Mouse (Mus musculus): ENCODE data around the gene Dand5. TPM values are rescaled to one million over a fixed set of nuclear protein-coding genes. Genes with fewer than 3 reads are reported as not detected.

Gene Dand5
- 2.0 and 2.3 TPM in 2 replicates for polyA plus RNA-seq (2011; ENCODE audit: insufficient read length, low read depth, missing spikeins)

DNA sequence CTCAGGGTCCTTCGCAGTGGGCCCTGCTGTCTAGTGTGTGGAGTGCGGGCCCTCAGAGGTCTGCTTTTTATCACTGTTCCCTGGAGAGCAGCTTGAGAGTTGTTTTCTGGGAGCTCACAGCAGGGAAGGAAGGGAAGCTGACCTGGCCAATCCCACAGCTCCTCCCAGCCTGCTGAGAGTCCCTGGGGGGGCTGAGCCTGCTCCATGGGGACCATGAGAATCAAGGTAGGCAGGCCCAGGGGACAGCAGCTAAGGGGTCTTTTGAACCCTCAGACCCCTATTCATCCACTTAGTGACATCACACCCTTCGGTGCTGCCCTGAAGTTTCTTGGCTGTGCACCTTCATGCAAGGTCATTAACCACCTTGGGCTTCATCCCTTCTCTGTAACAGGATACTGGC lies at the start of gene Dand5:
Gene Dand5 (minus strand): TSS at position 101 of the 400 bp plus-strand sequence.
- Histone ChIP-seq H3K4me3 (ENCODE audit: insufficient read depth, low read length) (no peak within 1 kb of the TSS), H3K4me1 (ENCODE audit: control insufficient read depth, insufficient read depth, low read length) (no peaks in the 10 kb centered on the region), H3K27ac (ENCODE audit: insufficient read depth, low read length) (no peak within 1 kb of the TSS)
- TF ChIP-seq POLR2A (IDR thresholded peaks at IDR 0.05; ENCODE audit: low read depth, low read length) = no peak
- no peak for TF ChIP-seq CTCF (IDR thresholded peaks at IDR 0.05; ENCODE audit: borderline replicate concordance, insufficient read depth, low read length)

DNA sequence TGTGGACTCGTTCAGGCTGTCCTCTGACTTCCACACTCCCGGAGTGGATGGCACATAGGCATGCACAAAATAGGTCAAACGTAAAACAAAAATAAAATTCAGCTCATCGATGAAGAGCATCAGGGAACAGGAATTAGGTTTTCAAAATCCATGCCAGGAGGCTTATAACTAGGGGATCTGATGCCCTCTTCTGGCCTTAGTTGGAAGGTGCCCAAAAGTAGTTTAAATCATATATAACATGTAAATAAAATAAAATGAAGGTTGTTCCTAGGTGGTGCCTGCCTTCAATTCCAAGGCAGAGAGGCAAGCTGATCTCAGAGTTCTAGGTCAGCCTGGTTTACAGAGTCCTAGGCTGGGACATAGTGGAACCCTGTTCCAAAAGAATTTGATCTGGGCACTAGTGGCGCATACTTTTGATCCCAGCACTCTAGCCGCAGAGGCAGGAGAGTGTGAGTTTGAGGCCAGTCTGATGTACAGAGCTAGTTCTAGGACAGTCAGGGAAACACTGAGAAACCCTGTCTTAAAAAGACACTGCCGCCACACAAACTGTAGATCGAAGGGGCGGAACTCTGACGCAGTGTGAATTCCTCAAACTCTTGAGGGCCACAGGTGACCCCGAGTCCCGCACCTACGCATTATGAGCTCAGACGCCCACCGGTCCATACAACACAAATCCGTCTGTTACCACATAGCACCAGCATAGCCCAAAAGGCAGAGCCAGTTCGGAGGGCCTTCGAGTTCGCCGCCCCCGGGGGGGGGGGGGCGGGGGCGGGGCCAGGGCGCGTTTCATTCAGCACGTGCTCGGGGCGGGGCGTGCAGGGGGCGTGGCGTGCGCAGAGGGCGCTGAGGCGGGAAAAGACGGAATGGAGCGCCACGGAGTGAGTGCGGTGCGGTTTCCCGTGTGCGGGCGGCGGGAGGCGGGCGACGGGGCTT lies 49.0 kb upstream of the Dand5 start, which contains the start of gene Syce2:
Gene Syce2 (plus strand): TSS at position 736 of the 933 bp plus-strand sequence.
- Histone ChIP-seq H3K4me3 (ENCODE audit: insufficient read depth, low read length) (0 out of 2 replicates have a peak within 1 kb of the TSS, but pooled peaks have one; percentile 7), H3K4me1 (ENCODE audit: control insufficient read depth, insufficient read depth, low read length) (no peaks in the 10 kb centered on the region), H3K27ac (ENCODE audit: insufficient read depth, low read length) (no peak within 1 kb of the TSS)
- no peak for TF ChIP-seq CTCF (IDR thresholded peaks at IDR 0.05; ENCODE audit: borderline replicate concordance, insufficient read depth, low read length)
- TF ChIP-seq POLR2A (IDR thresholded peaks at IDR 0.05; ENCODE audit: low read depth, low read length) = peak; percentile 36; the same call in 1 of the 2 replicates

DNA sequence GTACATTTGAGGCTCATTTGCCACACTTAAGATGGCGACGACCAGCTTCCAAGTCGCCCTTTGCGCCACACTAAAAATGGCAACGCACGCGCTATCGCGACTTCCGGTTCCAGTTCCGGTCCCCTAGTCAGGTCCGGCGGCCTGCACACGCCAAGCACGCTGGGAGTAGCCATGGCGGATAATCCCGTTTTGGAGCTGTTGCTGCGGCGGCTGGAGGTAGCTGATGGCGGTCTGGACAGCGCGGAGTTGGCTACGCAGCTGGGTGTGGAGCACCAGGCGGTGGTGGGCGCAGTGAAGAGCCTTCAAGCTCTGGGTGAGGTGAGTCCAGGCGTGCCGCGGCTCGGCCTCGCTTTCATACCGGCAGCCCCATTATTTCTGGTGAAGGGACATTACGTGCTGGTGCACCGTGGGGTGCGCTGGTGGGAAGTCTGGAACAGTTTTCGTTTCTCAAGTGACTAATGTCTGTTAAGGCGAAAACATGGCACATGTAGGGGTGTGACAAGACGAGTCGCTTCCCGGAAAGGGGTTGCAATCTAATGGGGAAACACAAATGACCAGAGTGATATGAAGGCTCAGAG lies 34.3 kb upstream of the Dand5 start, which contains the start of gene Farsa:
Gene Farsa (plus strand): TSS at position 126 of the 578 bp plus-strand sequence.
- TF ChIP-seq CTCF (IDR thresholded peaks at IDR 0.05; ENCODE audit: borderline replicate concordance, insufficient read depth, low read length) (no peak), POLR2A (IDR thresholded peaks at IDR 0.05; ENCODE audit: low read depth, low read length) (peak; percentile 99)
- Histone ChIP-seq H3K27ac (ENCODE audit: insufficient read depth, low read length) (peak within 1 kb of the TSS; percentile 11; the same call in 1 of the 2 replicates), H3K4me3 (ENCODE audit: insufficient read depth, low read length) (peak within 1 kb of the TSS; percentile 90), H3K4me1 (ENCODE audit: control insufficient read depth, insufficient read depth, low read length) (peaks cover 7% of the 10 kb centered on the region; the same call in 1 of the 2 replicates)

DNA sequence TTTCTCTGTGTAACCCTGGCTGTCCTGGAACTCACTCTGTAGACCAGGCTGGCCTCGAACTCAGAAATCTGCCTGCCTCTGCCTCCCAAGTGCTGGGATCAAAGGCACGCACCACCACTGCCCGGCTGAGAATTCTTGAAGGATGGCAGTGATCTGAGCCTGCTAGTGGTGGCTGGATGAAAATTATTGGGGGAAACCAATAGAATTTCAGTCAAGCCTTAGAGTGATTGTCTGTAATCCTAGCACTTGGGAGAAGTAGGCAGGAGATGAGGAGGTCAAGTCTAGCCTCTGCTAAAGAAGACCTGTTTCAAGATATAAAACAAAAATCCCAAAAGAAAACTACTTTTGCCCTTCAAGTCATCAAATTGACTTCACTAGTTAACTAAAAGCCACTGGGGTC lies 33.8 kb upstream of the Dand5 start:
- H3K27ac ChIP-seq (ENCODE audit: insufficient read depth, low read length) = no peak overlapping the region
- no peak overlapping the region for H3K4me3 ChIP-seq (ENCODE audit: insufficient read depth, low read length)
- TF ChIP-seq POLR2A (IDR thresholded peaks at IDR 0.05; ENCODE audit: low read depth, low read length) = no peak
- no peak for TF ChIP-seq CTCF (IDR thresholded peaks at IDR 0.05; ENCODE audit: borderline replicate concordance, insufficient read depth, low read length)
- peaks cover 7% of the 10 kb centered on the region; the same call in 1 of the 2 replicates for H3K4me1 ChIP-seq (ENCODE audit: control insufficient read depth, insufficient read depth, low read length)

DNA sequence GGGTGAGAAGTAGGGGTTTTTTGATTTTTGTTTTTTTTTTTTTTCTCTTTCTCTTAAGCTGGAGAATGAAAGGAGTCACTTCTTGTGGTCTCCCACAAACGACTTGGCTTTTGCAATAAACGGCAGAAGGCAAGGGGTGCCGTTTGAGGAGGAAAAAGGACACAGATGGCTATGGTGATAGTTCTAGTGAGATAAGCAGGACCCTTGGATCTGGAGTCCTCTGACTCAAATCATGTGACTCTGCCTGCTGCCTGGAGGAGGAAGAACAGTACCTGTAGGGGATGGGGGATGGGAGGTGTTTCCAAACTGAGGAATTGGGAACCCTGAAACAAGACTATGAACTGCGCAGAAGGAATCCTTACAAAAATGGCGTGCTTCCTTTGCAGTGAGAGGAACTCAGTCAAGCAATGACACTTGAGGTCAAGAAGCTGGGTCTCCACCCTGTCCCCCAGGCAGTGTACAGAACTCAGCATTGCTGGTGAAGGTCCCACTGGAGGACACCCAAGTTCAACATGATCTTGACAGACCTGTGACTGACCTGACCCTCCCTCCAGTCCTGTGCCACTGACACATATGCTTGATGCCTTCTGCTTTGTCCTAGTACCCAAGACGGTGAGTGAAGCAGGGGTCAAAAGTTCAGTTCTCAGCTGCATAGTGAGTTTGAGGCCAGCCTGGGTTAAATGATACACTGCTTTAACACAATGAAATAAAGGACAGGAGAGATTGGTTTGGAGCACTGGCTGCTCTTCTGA lies 25.2 kb upstream of the Dand5 start:
- peak overlapping the region; percentile 15; the same call in 1 of the 2 replicates for H3K27ac ChIP-seq (ENCODE audit: insufficient read depth, low read length)
- H3K4me3 ChIP-seq (ENCODE audit: insufficient read depth, low read length) = peak overlapping the region; percentile 52; the same call in 1 of the 2 replicates
- peaks cover 6% of the 10 kb centered on the region for H3K4me1 ChIP-seq (ENCODE audit: control insufficient read depth, insufficient read depth, low read length)
- TF ChIP-seq POLR2A (IDR thresholded peaks at IDR 0.05; ENCODE audit: low read depth, low read length) (no peak), CTCF (IDR thresholded peaks at IDR 0.05; ENCODE audit: borderline replicate concordance, insufficient read depth, low read length) (no peak)

DNA sequence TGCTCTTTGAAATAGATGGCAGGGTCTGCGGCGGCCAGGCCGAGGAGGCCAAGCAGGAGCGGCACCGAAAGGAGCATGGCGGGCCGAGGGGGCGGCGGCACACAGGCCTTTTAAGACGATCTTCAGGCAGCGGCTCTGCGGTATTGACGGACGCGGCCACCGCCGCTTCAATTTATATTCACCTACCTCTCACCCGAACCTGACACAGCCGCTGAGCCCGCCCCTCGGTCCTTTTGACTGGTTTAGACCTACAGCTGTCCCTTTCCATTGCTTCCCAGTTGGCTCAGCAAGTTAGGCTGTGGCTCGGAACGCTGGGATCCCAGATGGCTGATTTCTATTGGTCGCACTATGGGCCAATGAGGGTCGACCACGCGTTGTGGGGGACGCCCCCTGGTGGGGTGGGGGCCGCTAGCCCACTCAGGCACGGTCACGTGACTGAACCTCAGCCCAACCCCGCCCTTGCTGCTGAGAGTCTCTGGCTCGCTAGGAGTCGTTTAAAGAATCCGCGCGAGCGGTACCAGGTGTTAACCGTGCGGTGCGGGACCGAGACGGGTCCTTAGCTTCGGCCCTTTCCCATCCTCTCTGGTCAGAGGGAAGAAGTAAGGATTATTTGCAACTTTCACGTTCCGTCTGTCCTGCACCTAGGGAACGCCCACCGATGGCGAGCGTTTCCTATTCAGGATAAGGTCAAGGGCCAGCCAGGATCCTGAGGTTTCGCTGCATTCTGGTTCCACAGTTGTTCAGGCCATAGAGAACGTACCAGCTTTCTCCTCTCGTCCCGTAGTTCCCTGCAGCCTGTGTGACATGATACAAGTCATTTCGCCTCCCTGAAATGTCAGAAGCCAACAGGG lies 24.3 kb upstream of the Dand5 start, which contains the start of gene Calr:
Gene Calr (minus strand): TSS at position 213 of the 851 bp plus-strand sequence.
- TF ChIP-seq CTCF (IDR thresholded peaks at IDR 0.05; ENCODE audit: borderline replicate concordance, insufficient read depth, low read length) (no peak), POLR2A (IDR thresholded peaks at IDR 0.05; ENCODE audit: low read depth, low read length) (peak; percentile 99)
- H3K4me3 ChIP-seq (ENCODE audit: insufficient read depth, low read length) = peak within 1 kb of the TSS; percentile 85
- H3K4me1 ChIP-seq (ENCODE audit: control insufficient read depth, insufficient read depth, low read length) = peaks cover 6% of the 10 kb centered on the region
- peak within 1 kb of the TSS; percentile 23 for H3K27ac ChIP-seq (ENCODE audit: insufficient read depth, low read length)

DNA sequence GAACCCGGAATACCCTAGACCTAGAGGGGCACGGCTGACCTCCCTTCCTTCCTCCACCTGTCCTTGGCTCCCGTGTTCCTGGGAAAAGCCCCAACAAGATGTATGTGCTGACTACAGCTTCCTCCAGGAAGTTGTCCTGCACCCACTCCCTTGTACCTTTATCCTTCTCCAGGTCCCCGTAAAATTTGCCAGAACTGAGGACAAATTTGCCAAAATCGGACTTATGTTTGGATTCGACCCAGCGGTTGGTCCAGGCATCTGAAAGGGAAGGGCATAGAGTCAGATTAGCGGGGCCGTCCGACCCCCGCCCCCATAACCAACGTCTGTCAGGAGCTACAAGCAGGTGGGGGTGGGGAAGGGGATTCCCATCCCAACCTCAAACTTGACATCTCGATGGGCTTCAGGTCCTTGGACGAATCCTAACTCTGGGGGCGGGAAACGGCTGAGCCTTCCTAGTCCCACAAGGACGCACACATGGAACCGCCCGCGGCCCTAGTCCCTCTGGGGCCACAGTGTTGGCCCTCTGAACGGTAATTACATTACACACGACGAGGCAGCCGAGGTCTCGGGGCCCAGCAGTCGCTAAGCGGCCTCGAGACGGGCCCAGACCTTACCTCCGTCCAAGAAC lies 23.6 kb upstream of the Dand5 start:
- no peak for TF ChIP-seq POLR2A (IDR thresholded peaks at IDR 0.05; ENCODE audit: low read depth, low read length)
- TF ChIP-seq CTCF (IDR thresholded peaks at IDR 0.05; ENCODE audit: borderline replicate concordance, insufficient read depth, low read length) = no peak
- H3K27ac ChIP-seq (ENCODE audit: insufficient read depth, low read length) = peak overlapping the region; percentile 23

More for the DNA sequence above, 23.6 kb upstream of the Dand5 start:
- H3K4me3 ChIP-seq (ENCODE audit: insufficient read depth, low read length) = peak overlapping the region; percentile 85
- H3K4me1 ChIP-seq (ENCODE audit: control insufficient read depth, insufficient read depth, low read length) = peaks cover 6% of the 10 kb centered on the region
